Comparison of ENCODE assay signal across 9 mouse cellular contexts in the genomic region with DNA sequence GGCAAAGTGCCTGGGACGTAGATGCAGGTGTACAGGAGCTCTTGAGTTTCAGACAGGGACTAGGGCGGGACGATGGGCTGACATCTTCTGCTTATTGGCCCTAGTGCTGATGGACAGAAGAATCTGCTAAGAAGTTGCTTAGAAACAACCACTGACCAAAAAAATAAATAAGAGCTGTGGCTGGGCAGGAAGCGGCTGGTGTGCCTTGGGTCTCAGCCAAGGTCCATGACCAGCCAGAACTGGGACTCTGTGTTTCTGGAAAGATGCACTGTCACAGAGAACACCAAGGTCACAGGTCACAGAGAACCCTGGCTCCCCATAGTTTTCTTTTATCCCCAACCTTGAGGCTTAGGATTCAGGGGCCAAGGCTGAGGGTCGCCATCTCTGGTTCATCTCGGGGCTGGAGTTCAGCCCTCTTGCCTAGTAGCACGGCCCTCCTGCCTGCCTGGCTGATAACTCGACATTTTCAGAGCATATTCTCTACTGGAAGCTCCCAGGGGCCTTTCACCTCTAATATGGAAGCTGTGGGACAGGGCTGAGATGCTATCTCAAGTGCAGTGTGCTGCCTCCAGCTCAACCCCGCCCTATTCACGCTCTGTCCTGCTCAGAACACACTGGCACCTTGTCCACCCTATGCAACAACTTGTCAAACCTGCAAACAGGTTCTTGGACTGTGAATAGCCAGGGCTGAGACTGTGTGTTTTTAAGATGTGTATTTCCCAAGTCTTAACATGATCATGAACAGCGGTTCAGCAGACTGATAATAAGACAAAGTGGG. TPM values are rescaled to one million over a fixed set of nuclear protein-coding genes. Genes with fewer than 3 reads are reported as not detected.
DNase-seq lines count a peak whose midpoint lies in the region; ATAC-seq and TF ChIP-seq lines count a peak whose summit lies in the region.
"Had no signal": no experiment of that assay in that cellular context is flagged by ENCODE, and none has a peak within 500 bp of the region (broad histone marks: within the 10 kb centered on the region; RNA-seq: fewer than 3 reads in every experiment).

No protein-coding gene starts in this region.

- peak; percentile 50 for ATAC-seq in liver, embryonic 12.5 days
- no peak for ATAC-seq in stomach, embryonic 15.5 days (ENCODE audit: insufficient read depth, low FRiP score, low read depth)

- no peak for DNase-seq in testis, postnatal 14 days (ENCODE audit: low spot score)
- DNase-seq in heart, adult 9 months (ENCODE audit: low spot score in 2 of 2) = peak; percentile 66 to 69
- DNase-seq in layer of hippocampus, adult 9-10 months (ENCODE audit: low spot score) = no peak
- DNase-seq in layer of hippocampus, adult 11-12 months (ENCODE audit: low spot score) = no peak
- no peak for DNase-seq in c-Kit-positive CD71-positive TER-119-positive erythroid progenitor cells, embryonic 14.5 days (ENCODE audit: low spot score)

- H3K9ac ChIP-seq in liver, embryonic 12.5 days = no peak overlapping the region; the same call in 1 of the 2 replicates
- no peak overlapping the region for H3K9ac ChIP-seq in stomach, embryonic 15.5 days
- H3K9ac ChIP-seq: embryonic facial prominence, embryonic 15.5 days had no signal

- no peak overlapping the region for H3K4me3 ChIP-seq in testis, adult 2 months (ENCODE audit: control insufficient read depth, low read depth, low read length)
- no peak overlapping the region for H3K4me3 ChIP-seq in liver, embryonic 12.5 days
- H3K4me3 ChIP-seq in stomach, embryonic 15.5 days (replicated peaks) = no peak overlapping the region
- H3K4me3 ChIP-seq: embryonic facial prominence, embryonic 15.5 days had no signal

- no peak for TF ChIP-seq POLR2A in testis, adult 2 months (IDR thresholded peaks at IDR 0.05; ENCODE audit: control insufficient read depth, low read depth, low read length)

- 0 out of 2 replicates have a peak overlapping the region, but pooled peaks have one; percentile 6 for H3K4me2 ChIP-seq in liver, embryonic 12.5 days
- no peak overlapping the region for H3K4me2 ChIP-seq in stomach, embryonic 15.5 days
- H3K4me2 ChIP-seq: embryonic facial prominence, embryonic 15.5 days had no signal

- 61% methylated on average over 11 of the region's 11 CpGs for WGBS in liver, embryonic 12.5 days (ENCODE audit: insufficient replicate concordance)
- 79% methylated on average over 11 of the region's 11 CpGs for WGBS in stomach, embryonic 15.5 days

- no peaks in the 10 kb centered on the region for H3K27me3 ChIP-seq in testis, adult 2 months (ENCODE audit: control insufficient read depth, insufficient read depth, low read length)
- no peaks in the 10 kb centered on the region for H3K27me3 ChIP-seq in liver, embryonic 12.5 days (replicated peaks)
- no peaks in the 10 kb centered on the region for H3K27me3 ChIP-seq in stomach, embryonic 15.5 days (replicated peaks)
- H3K27me3 ChIP-seq: embryonic facial prominence, embryonic 15.5 days had no signal

- peak overlapping the region; percentile 82 for H3K27ac ChIP-seq in testis, adult 2 months (ENCODE audit: control insufficient read depth, insufficient read depth, low read depth, low read length)
- H3K27ac ChIP-seq in liver, embryonic 12.5 days = peak overlapping the region; percentile 46
- peak overlapping the region; percentile 36; the same call in 1 of the 2 replicates for H3K27ac ChIP-seq in stomach, embryonic 15.5 days
- H3K27ac ChIP-seq: embryonic facial prominence, embryonic 15.5 days had no signal

- no peaks in the 10 kb centered on the region; the same call in 1 of the 2 replicates for H3K36me3 ChIP-seq in testis, adult 2 months (ENCODE audit: control insufficient read depth, insufficient read depth, low read length)
- H3K36me3 ChIP-seq in liver, embryonic 12.5 days = peaks cover 24% of the 10 kb centered on the region
- H3K36me3 ChIP-seq in stomach, embryonic 15.5 days = no peaks in the 10 kb centered on the region; the same call in 1 of the 2 replicates
- H3K36me3 ChIP-seq: embryonic facial prominence, embryonic 15.5 days had no signal

- H3K4me1 ChIP-seq in testis, adult 2 months (ENCODE audit: control insufficient read depth, insufficient read depth, low read length) = peaks cover 5% of the 10 kb centered on the region
- H3K4me1 ChIP-seq in liver, embryonic 12.5 days = peaks cover 41% of the 10 kb centered on the region
- H3K4me1 ChIP-seq in stomach, embryonic 15.5 days = peaks cover 9% of the 10 kb centered on the region; the same call in 1 of the 2 replicates

- no peak for TF ChIP-seq CTCF in testis, adult 2 months (IDR thresholded peaks at IDR 0.05; ENCODE audit: control insufficient read depth, insufficient read depth, insufficient replicate concordance, low read depth, low read length)

- no peaks in the 10 kb centered on the region for H3K9me3 ChIP-seq in liver, embryonic 12.5 days (replicated peaks)
- no peaks in the 10 kb centered on the region for H3K9me3 ChIP-seq in stomach, embryonic 15.5 days
- H3K9me3 ChIP-seq: embryonic facial prominence, embryonic 15.5 days had no signal

RNA-seq across cellular contexts. Expression of a gene that starts 6.4 kb away (rescaled TPM):
- polyA plus RNA-seq in testis, adult 2 months (2012; rRNA removed) = 26.7 and 37.2 TPM in 2 replicates
- 14.1 and 15.2 TPM in 2 replicates for polyA plus RNA-seq in liver, embryonic 12.5 days (2016; fragmentation: Nextera tagmentation; extraction: Ambion mirVana)
- 18.5 and 42.6 TPM in 2 replicates for polyA plus RNA-seq in stomach, embryonic 15.5 days (2015; fragmentation: Nextera tagmentation; extraction: Ambion mirVana)

RNA-seq across cellular contexts. Expression of a gene that starts 27.1 kb away (rescaled TPM):
- polyA plus RNA-seq in testis, adult 2 months (2012; rRNA removed) = 24.7 and 25.7 TPM in 2 replicates
- 66.1 and 66.3 TPM in 2 replicates for polyA plus RNA-seq in liver, embryonic 12.5 days (2016; fragmentation: Nextera tagmentation; extraction: Ambion mirVana)
- 46.4 and 50.2 TPM in 2 replicates for polyA plus RNA-seq in stomach, embryonic 15.5 days (2015; fragmentation: Nextera tagmentation; extraction: Ambion mirVana)

RNA-seq across cellular contexts. Expression of a gene that starts 45.2 kb away (rescaled TPM):
- polyA plus RNA-seq in testis, adult 2 months (2012; rRNA removed) = 0.74 and 2.3 TPM in 2 replicates
- 0.30 and 0.35 TPM in 2 replicates for polyA plus RNA-seq in liver, embryonic 12.5 days (2016; fragmentation: Nextera tagmentation; extraction: Ambion mirVana)
- 3.8 and 7.3 TPM in 2 replicates for polyA plus RNA-seq in stomach, embryonic 15.5 days (2015; fragmentation: Nextera tagmentation; extraction: Ambion mirVana)

Comparison
In these comparisons a context has a peak if more than half of its experiments do, and no peak if none do; other contexts are left out.
1. DNase-seq: peak in heart, adult 9 months (2 of 2); none in testis, postnatal 14 days (single experiment), layer of hippocampus, adult 9-10 months (single experiment), layer of hippocampus, adult 11-12 months (single experiment) and c-Kit-positive CD71-positive TER-119-positive erythroid progenitor cells, embryonic 14.5 days (single experiment).
2. Peak in every context shown above with its lines, with median percentiles within 50 percentile points of each other: H3K27ac ChIP-seq.